Mouse (Mus musculus) ovary, postnatal 36 days (tissue): ENCODE measurements around the gene Heg1.
A peak's percentile ranks its signal among the peaks of the same experiment; 100 is the strongest.

ENCODE experiments used
- DNase-seq: peaks from one replicate; pipeline ENCODE4 v3.0.0; 2022; ENCODE audit warnings: low spot score, mixed read lengths

The Heg1 gene

GRCm38 (mm10) chr16:33772809-33773208 is 88.6 kb downstream of the Heg1 start:
- no peak for DNase-seq

- DNase-seq, result no peak
Measured at GRCm38 (mm10) chr16:33774972-33775371, 90.8 kb downstream of the Heg1 start.

GRCm38 (mm10) chr16:33775733-33776335 is 91.7 kb downstream of the Heg1 start:
- DNase-seq, result no peak

GRCm38 (mm10) chr16:33776766-33777529 is 92.8 kb downstream of the Heg1 start:
- DNase-seq, result no peak

- DNase-seq, result no peak
Measured at GRCm38 (mm10) chr16:33777607-33778006, 93.4 kb downstream of the Heg1 start.

GRCm38 (mm10) chr16:33781789-33782728 is 97.9 kb downstream of the Heg1 start:
- DNase-seq, result no peak

GRCm38 (mm10) chr16:33782729-33783091 is 98.5 kb downstream of the Heg1 start:
- no peak for DNase-seq

GRCm38 (mm10) chr16:33784547-33784946 is 100.4 kb downstream of the Heg1 start:
- DNase-seq, result no peak

GRCm38 (mm10) chr16:33785092-33785704 is 101.0 kb downstream of the Heg1 start:
- no peak for DNase-seq

- no peak for DNase-seq
Measured at GRCm38 (mm10) chr16:33786657-33787390, 102.7 kb downstream of the Heg1 start.

- DNase-seq, result no peak
Measured at GRCm38 (mm10) chr16:33793846-33794791, 109.9 kb downstream of the Heg1 start, which contains the start of gene Muc13. Gene Muc13, plus strand, starts transcription at chr16:33794037.

- DNase-seq, result no peak
Measured at GRCm38 (mm10) chr16:33795106-33795505, 110.9 kb downstream of the Heg1 start.

- no peak for DNase-seq
Measured at GRCm38 (mm10) chr16:33795887-33796286, 111.7 kb downstream of the Heg1 start.

- no peak for DNase-seq
Measured at GRCm38 (mm10) chr16:33796756-33797155, 112.6 kb downstream of the Heg1 start.

GRCm38 (mm10) chr16:33797860-33798259 is 113.7 kb downstream of the Heg1 start:
- DNase-seq, result peak; percentile 30

GRCm38 (mm10) chr16:33810002-33810401 is 125.8 kb downstream of the Heg1 start:
- no peak for DNase-seq

GRCm38 (mm10) chr16:33818413-33819165 is 134.4 kb downstream of the Heg1 start:
- DNase-seq, result no peak

- DNase-seq, result peak; percentile 78
Measured at GRCm38 (mm10) chr16:33820269-33821178, 136.4 kb downstream of the Heg1 start.
